Mouse (Mus musculus) cerebellum, adult 9-10 months (tissue): ENCODE measurements around the gene Plagl2.

Experiments
- DNase-seq: peaks from one replicate; pipeline ENCODE4 v3.0.0; 2022

The Plagl2 gene

DNA sequence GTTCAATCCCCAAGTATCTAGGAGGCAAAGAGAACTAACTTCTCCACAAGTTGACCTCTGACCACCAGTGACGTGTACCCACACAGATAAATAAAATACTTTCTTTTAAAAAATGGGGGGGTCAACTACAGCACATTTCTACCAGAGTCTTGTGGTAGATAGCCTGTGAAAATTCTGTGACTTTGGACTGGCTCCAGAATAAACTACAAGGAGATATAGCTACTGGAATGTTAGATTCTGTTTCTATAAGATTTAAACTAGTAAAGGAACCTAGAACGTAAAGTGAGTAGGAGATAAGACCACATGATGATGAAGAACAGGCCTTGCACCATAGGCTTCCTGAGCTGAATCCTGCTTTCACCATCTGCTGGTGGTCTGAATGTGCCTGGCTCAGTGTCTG is 53.4 kb downstream of the Plagl2 start:
- no peak for DNase-seq

DNA sequence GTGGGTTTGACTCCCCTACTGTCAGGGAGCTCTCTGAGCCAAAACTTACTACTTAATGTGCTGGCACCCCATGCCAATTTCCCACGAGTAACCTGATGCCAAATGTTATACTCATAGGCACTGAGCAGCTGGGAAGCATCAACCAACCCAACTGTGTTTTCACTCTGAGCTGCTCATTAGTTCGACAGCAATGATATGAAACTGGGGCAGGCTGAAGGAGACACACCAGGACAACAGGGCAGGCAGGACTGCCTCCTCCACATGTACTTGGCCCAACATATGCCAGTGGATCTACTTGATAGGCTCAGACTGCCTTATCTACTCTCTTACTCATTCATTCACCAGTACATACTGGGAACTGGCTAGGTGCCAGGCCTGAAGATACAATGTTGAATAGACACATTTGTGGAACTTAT is 55.0 kb downstream of the Plagl2 start:
- DNase-seq = peak; percentile 21

- no peak for DNase-seq
These were observed 61.3 kb downstream of the Plagl2 start for GRCm38 (mm10) chr2:153179961-153180360.

DNA sequence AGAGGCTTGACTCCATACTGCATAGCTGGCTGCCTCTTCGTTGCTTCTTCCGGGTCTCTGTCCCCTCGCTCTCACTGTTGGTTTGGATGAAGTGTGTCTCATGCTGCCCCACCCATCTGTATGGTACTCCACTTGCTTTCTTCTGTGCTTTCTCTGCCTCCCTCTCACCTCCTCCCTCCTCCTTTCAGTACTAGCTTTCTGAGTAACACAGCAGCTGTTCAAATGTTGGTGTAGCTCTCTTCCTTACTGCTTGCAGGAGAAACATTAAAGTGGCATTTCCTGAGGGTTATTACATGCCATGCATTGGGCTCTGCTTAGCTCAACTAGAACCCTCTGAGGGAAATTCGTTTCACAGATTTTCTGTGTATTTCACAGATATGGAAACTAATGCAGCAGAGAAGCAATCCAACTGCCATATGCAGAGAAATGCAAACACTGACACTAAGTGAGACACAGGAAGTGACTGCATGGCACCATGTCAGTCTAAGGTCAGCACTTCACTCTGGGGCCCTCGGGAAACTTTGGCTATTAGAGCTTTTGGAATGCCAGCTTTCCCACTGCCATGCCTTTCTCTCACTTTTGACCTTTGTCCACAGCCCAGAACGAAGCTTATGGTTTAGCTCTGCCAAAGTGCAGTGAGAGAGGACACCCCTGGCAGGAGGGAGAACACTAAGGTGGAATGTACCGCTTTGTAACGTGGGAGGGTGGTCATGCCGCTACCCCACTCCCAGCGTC is 61.9 kb downstream of the Plagl2 start:
- no peak for DNase-seq
